Mouse (Mus musculus) lung, embryonic 16.5 days (tissue): Measurements from ENCODE around the gene Theg. TPM values are rescaled to one million over a fixed set of nuclear protein-coding genes. Genes with fewer than 3 reads are reported as not detected.

Experiments
- ATAC-seq: fragments of 200-750 bp; cut with Nextera tagmentation; 2 replicates; pipeline ENCODE4 v1.8.0; 2017; ENCODE audit warnings: low read depth, mild to moderate bottlenecking, moderate library complexity
- H3K27ac ChIP-seq: fragments of 300-500 bp; sonication (generic); 2 replicates; pipeline ENCODE4 v1.5.1; 2014; ENCODE audit warnings: mild to moderate bottlenecking, control low read depth, low read length
- H3K27me3 ChIP-seq: fragments of 300-500 bp; sonication (generic); 2 replicates; pipeline ENCODE4 v1.6.1; 2014; ENCODE audit warnings: low read depth, low read length, mixed read lengths; ENCODE audit not compliant: control insufficient read depth, insufficient read depth
- H3K36me3 ChIP-seq: fragments of 300-500 bp; sonication (generic); 2 replicates; pipeline ENCODE4 v1.6.1; 2014; ENCODE audit warnings: low read length; ENCODE audit not compliant: control insufficient read depth, insufficient read depth
- H3K4me1 ChIP-seq: fragments of 300-500 bp; sonication (generic); replicated peaks from 2 replicates; pipeline ENCODE4 v1.6.1; 2014; ENCODE audit warnings: low read length, mixed read lengths; ENCODE audit not compliant: control insufficient read depth, insufficient read depth
- H3K4me2 ChIP-seq: fragments of 300-500 bp; sonication (generic); 2 replicates; pipeline ENCODE4 v1.6.1; 2014; ENCODE audit warnings: low read depth, low read length, control low read depth
- H3K4me3 ChIP-seq: fragments of 300-500 bp; sonication (generic); 2 replicates; pipeline ENCODE4 v1.5.1; 2014; ENCODE audit warnings: mild to moderate bottlenecking, low read length, control low read depth
- H3K9ac ChIP-seq: fragments of 300-500 bp; sonication (generic); 2 replicates; pipeline ENCODE4 v1.6.1; 2014; ENCODE audit warnings: low read length, control low read depth
- H3K9me3 ChIP-seq: fragments of 300-500 bp; sonication (generic); 2 replicates; pipeline ENCODE4 v1.6.1; 2016; ENCODE audit warnings: low read length; ENCODE audit not compliant: control insufficient read depth
- WGBS: fragments of 180-500 bp; shearing (Covaris S2); extraction: QIAGEN DNeasy Blood & Tissue Kit; methylation state at CpG from one replicate; pipeline ENCODE4 v1.1.7; 2014; 5-methylcytosine and 5-hydroxymethylcytosine counted together
- polyA plus RNA-seq: library from polyadenylated mRNA; unstranded; fragments of >200 nt; fragmentation: Nextera tagmentation; extraction: Ambion mirVana; gene quantifications from 2 replicates; pipeline ENCODE4 v1.2.1, GENCODE M21; 2015

Theg gene
- polyA plus RNA-seq = not detected in 2 replicates

- 71% methylated on average over 5 of the region's 5 CpGs for WGBS
Measured at GRCm38 (mm10) chr10:79587061-79587751, at the start of gene Theg. TSS of gene Theg (minus strand) at chr10:79587331.

GRCm38 (mm10) chr10:79636287-79636686, 49.2 kb upstream of the Theg start:
- no peak for ATAC-seq
- Histone ChIP-seq H3K36me3 (no peaks in the 10 kb centered on the region), H3K4me3 (no peak overlapping the region), H3K4me1 (peaks cover 13% of the 10 kb centered on the region), H3K9ac (no peak overlapping the region), H3K27ac (no peak overlapping the region), H3K27me3 (peaks cover 37% of the 10 kb centered on the region), H3K4me2 (no peak overlapping the region), H3K9me3 (no peaks in the 10 kb centered on the region)
- WGBS = 75% methylated on average over 8 of the region's 8 CpGs

More at GRCm38 (mm10) chr10:79587061-79587751, at the start of gene Theg:
- ATAC-seq = no peak
- no peak within 1 kb of the TSS for H3K4me2 ChIP-seq
- no peak within 1 kb of the TSS for H3K27ac ChIP-seq
- H3K4me1 ChIP-seq = no peaks in the 10 kb centered on the region
- H3K9me3 ChIP-seq = no peaks in the 10 kb centered on the region
- H3K4me3 ChIP-seq = no peak within 1 kb of the TSS
- no peaks in the 10 kb centered on the region for H3K27me3 ChIP-seq
- no peak within 1 kb of the TSS for H3K9ac ChIP-seq
- H3K36me3 ChIP-seq = no peaks in the 10 kb centered on the region

GRCm38 (mm10) chr10:79633006-79633777, 46.1 kb upstream of the Theg start:
- H3K27ac ChIP-seq = no peak overlapping the region
- peaks cover 5% of the 10 kb centered on the region; the same call in 1 of the 2 replicates for H3K4me1 ChIP-seq
- H3K27me3 ChIP-seq = peaks cover 16% of the 10 kb centered on the region
- H3K4me3 ChIP-seq = no peak overlapping the region
- H3K36me3 ChIP-seq = no peaks in the 10 kb centered on the region
- H3K9ac ChIP-seq = no peak overlapping the region
- 75% methylated on average over 17 of the region's 17 CpGs for WGBS
- no peaks in the 10 kb centered on the region for H3K9me3 ChIP-seq
- no peak overlapping the region for H3K4me2 ChIP-seq
- ATAC-seq = no peak

- 67% methylated on average over 4 of the region's 4 CpGs for WGBS
- ATAC-seq = no peak
- H3K9me3 ChIP-seq = no peaks in the 10 kb centered on the region
- H3K9ac ChIP-seq = no peak overlapping the region
- no peak overlapping the region for H3K4me2 ChIP-seq
- H3K36me3 ChIP-seq = no peaks in the 10 kb centered on the region
- H3K27me3 ChIP-seq = no peaks in the 10 kb centered on the region
- no peaks in the 10 kb centered on the region for H3K4me1 ChIP-seq
- H3K4me3 ChIP-seq = no peak overlapping the region
- H3K27ac ChIP-seq = no peak overlapping the region
Measured at GRCm38 (mm10) chr10:79631432-79631831, 44.3 kb upstream of the Theg start.

- Histone ChIP-seq H3K4me2 (no peak overlapping the region), H3K36me3 (no peaks in the 10 kb centered on the region), H3K4me1 (no peaks in the 10 kb centered on the region), H3K27ac (no peak overlapping the region), H3K9ac (no peak overlapping the region), H3K4me3 (no peak overlapping the region), H3K9me3 (no peaks in the 10 kb centered on the region), H3K27me3 (no peaks in the 10 kb centered on the region)
- 69% methylated on average over 5 of the region's 5 CpGs for WGBS
- no peak for ATAC-seq
Measured at GRCm38 (mm10) chr10:79628377-79628776, 41.2 kb upstream of the Theg start.

- Histone ChIP-seq H3K27ac (no peak overlapping the region), H3K9ac (no peak overlapping the region), H3K4me2 (no peak overlapping the region), H3K9me3 (no peaks in the 10 kb centered on the region), H3K36me3 (no peaks in the 10 kb centered on the region), H3K4me3 (no peak overlapping the region), H3K27me3 (no peaks in the 10 kb centered on the region), H3K4me1 (no peaks in the 10 kb centered on the region)
- ATAC-seq = 0 out of 2 replicates have a peak, but pooled peaks have one; percentile 13
- WGBS = 80% methylated on average over 10 of the region's 10 CpGs
Measured at GRCm38 (mm10) chr10:79626156-79626555, 39.0 kb upstream of the Theg start.

GRCm38 (mm10) chr10:79625398-79625797, 38.3 kb upstream of the Theg start:
- H3K9me3 ChIP-seq = no peaks in the 10 kb centered on the region
- 64% methylated on average over 9 of the region's 9 CpGs for WGBS
- H3K4me2 ChIP-seq = no peak overlapping the region
- no peak overlapping the region for H3K9ac ChIP-seq
- no peak overlapping the region for H3K4me3 ChIP-seq
- no peak for ATAC-seq
- no peak overlapping the region for H3K27ac ChIP-seq
- no peaks in the 10 kb centered on the region for H3K27me3 ChIP-seq
- no peaks in the 10 kb centered on the region for H3K36me3 ChIP-seq
- H3K4me1 ChIP-seq = no peaks in the 10 kb centered on the region

GRCm38 (mm10) chr10:79623950-79624349, 36.8 kb upstream of the Theg start:
- 55% methylated on average over 12 of the region's 12 CpGs for WGBS
- H3K9ac ChIP-seq = no peak overlapping the region

GRCm38 (mm10) chr10:79616376-79616775, 29.2 kb upstream of the Theg start:
- WGBS = 84% methylated on average over 5 of the region's 5 CpGs
- Histone ChIP-seq H3K4me2 (no peak overlapping the region), H3K27me3 (peaks cover 26% of the 10 kb centered on the region), H3K9me3 (no peaks in the 10 kb centered on the region), H3K27ac (no peak overlapping the region), H3K9ac (no peak overlapping the region), H3K4me3 (no peak overlapping the region), H3K4me1 (peaks cover 14% of the 10 kb centered on the region), H3K36me3 (no peaks in the 10 kb centered on the region)
- ATAC-seq = no peak

More at GRCm38 (mm10) chr10:79623950-79624349, 36.8 kb upstream of the Theg start:
- Histone ChIP-seq H3K9me3 (no peaks in the 10 kb centered on the region), H3K4me1 (no peaks in the 10 kb centered on the region), H3K4me2 (no peak overlapping the region), H3K36me3 (no peaks in the 10 kb centered on the region), H3K4me3 (no peak overlapping the region), H3K27ac (no peak overlapping the region), H3K27me3 (no peaks in the 10 kb centered on the region)
- ATAC-seq = no peak
